Mouse (Mus musculus): ENCODE data around the gene Tmem270.

- no peak for TF ChIP-seq POLR2A (IDR thresholded peaks at IDR 0.05; ENCODE audit: borderline replicate concordance, low read depth, low read length)
- no peak for TF ChIP-seq CTCF (IDR thresholded peaks at IDR 0.05; ENCODE audit: low read depth, low read length)
Measured at GRCm38 (mm10) chr5:134861902-134862497, 44.5 kb downstream of the Tmem270 start.
